Mouse (Mus musculus) ES-Bruce4 (cell line): ENCODE results near the gene Sult5a1.

Experiments used
- CTCF ChIP-seq: IDR thresholded peaks from one replicate; pipeline ENCODE4 v1.8.1; 2011; ENCODE audit warnings: low read depth, low read length
- POLR2A ChIP-seq: IDR thresholded peaks from one replicate; pipeline ENCODE4 v1.8.1; 2011; ENCODE audit warnings: low read length; ENCODE audit not compliant: insufficient read depth

DNA sequence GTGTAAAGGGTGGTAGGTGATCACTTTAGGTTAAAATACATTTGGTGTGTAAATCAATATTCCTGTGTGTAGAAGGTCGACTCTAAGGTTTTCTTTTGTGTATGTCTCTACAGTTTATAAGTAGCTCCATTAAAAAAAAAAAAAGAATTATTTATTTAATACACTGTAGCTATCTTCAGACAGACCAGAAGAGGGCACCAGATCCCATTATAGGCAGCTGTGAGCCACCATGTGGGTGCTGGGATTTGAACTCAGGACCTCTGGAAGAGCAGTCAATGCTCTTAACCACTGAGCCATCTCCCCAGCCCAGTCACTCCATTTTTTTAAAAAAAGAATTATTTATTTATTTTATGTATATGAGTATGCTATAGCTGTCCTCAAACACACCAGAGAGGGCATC lies 50.1 kb downstream of the Sult5a1 start:
- TF ChIP-seq CTCF (no peak), POLR2A (no peak)
